24 mouse cellular contexts compared by ENCODE assay signal in the genomic region with DNA sequence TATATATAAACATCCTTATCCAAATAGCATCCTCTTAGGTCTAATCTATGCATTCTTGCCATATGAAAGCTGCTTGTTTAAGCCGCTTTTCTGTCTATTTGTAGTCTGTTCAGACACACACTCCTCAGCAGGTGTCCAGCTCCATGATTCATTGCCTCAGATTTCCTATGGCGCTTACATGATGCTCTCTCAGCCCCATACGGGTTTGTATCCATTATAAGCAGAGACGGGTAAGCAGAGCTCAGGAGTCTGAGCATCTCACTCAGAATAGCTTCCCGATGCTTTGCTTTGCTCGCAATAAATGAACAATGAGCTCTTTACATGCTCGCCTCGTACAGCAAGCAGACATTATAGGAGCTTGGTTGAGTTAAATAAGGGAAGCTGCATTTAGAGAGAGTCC.
DNase-seq lines count a peak whose midpoint lies in the region; ATAC-seq and TF ChIP-seq lines count a peak whose summit lies in the region.
"Had no signal": no experiment of that assay in that cellular context is flagged by ENCODE, and none has a peak within 500 bp of the region (broad histone marks: within the 10 kb centered on the region; RNA-seq: fewer than 3 reads in every experiment).

No protein-coding gene starts in this region.

- DNase-seq in neural tube, embryonic 11.5 days (ENCODE audit: low spot score): peak; percentile 25
- DNase-seq in neural tube, embryonic 10.5 days (ENCODE audit: extremely low spot score, low spot score): no peak
- peak; percentile 13 for DNase-seq in forebrain, postnatal 0 days
- DNase-seq in lung, postnatal 4 days: no peak
- DNase-seq: adrenal gland, postnatal 36 days; B cell, adult 2 months; cerebellum, adult 11-12 months; gastrocnemius, postnatal 14 days; heart, adult 11 months; kidney, postnatal 36 days; liver, embryonic 13.5 days; lung, adult 2 months; lung, postnatal 14 days; right cerebral cortex, postnatal 14 days; spleen, adult 18-20 months had no signal

- H3K27me3 ChIP-seq in forebrain, embryonic 13.5 days: no peaks in the 10 kb centered on the region
- H3K27me3 ChIP-seq in forebrain, embryonic 15.5 days: no peaks in the 10 kb centered on the region
- H3K27me3 ChIP-seq in neural tube, embryonic 11.5 days (ENCODE audit: control insufficient read depth, insufficient read depth, low read length): no peaks in the 10 kb centered on the region
- H3K27me3 ChIP-seq in forebrain, postnatal 0 days (ENCODE audit: insufficient read depth, low read length): no peaks in the 10 kb centered on the region
- H3K27me3 ChIP-seq in neural tube, embryonic 13.5 days: no peaks in the 10 kb centered on the region
- H3K27me3 ChIP-seq: CH12.LX; intestine, embryonic 15.5 days; limb, embryonic 13.5 days; liver, embryonic 13.5 days; Patski had no signal

- H3K36me3 ChIP-seq in forebrain, embryonic 13.5 days (ENCODE audit: poor library complexity, severe bottlenecking): no peaks in the 10 kb centered on the region
- H3K36me3 ChIP-seq in forebrain, embryonic 15.5 days: no peaks in the 10 kb centered on the region
- H3K36me3 ChIP-seq in neural tube, embryonic 11.5 days (ENCODE audit: control insufficient read depth, insufficient read depth, low read length): no peaks in the 10 kb centered on the region
- H3K36me3 ChIP-seq in forebrain, postnatal 0 days (ENCODE audit: insufficient read depth): no peaks in the 10 kb centered on the region
- no peaks in the 10 kb centered on the region for H3K36me3 ChIP-seq in neural tube, embryonic 13.5 days
- H3K36me3 ChIP-seq: G1E; intestine, embryonic 15.5 days; limb, embryonic 13.5 days; liver, embryonic 13.5 days had no signal

- no peaks in the 10 kb centered on the region for H3K9me3 ChIP-seq in forebrain, embryonic 13.5 days (replicated peaks)
- no peaks in the 10 kb centered on the region for H3K9me3 ChIP-seq in forebrain, embryonic 15.5 days
- H3K9me3 ChIP-seq in neural tube, embryonic 11.5 days (ENCODE audit: control insufficient read depth, low read length): no peaks in the 10 kb centered on the region
- no peaks in the 10 kb centered on the region for H3K9me3 ChIP-seq in forebrain, postnatal 0 days (ENCODE audit: low read length)
- H3K9me3 ChIP-seq in neural tube, embryonic 13.5 days: no peaks in the 10 kb centered on the region
- H3K9me3 ChIP-seq: G1E; intestine, embryonic 15.5 days; limb, embryonic 13.5 days; liver, embryonic 13.5 days had no signal

- H3K9ac ChIP-seq in forebrain, embryonic 13.5 days: no peak overlapping the region
- no peak overlapping the region for H3K9ac ChIP-seq in forebrain, embryonic 15.5 days (replicated peaks)
- no peak overlapping the region for H3K9ac ChIP-seq in neural tube, embryonic 11.5 days (ENCODE audit: low read length)
- no peak overlapping the region for H3K9ac ChIP-seq in forebrain, postnatal 0 days
- 0 out of 2 replicates have a peak overlapping the region, but pooled peaks have one; percentile 8 for H3K9ac ChIP-seq in neural tube, embryonic 13.5 days
- H3K9ac ChIP-seq: intestine, embryonic 15.5 days; limb, embryonic 13.5 days; liver, embryonic 13.5 days had no signal

- no peak overlapping the region; the same call in 1 of the 2 replicates for H3K27ac ChIP-seq in forebrain, embryonic 13.5 days
- H3K27ac ChIP-seq in forebrain, embryonic 15.5 days (replicated peaks): no peak overlapping the region
- H3K27ac ChIP-seq in neural tube, embryonic 11.5 days (ENCODE audit: low read depth, low read length): no peak overlapping the region
- no peak overlapping the region for H3K27ac ChIP-seq in forebrain, postnatal 0 days (ENCODE audit: low read depth, low read length)
- peak overlapping the region; percentile 54; the same call in 1 of the 2 replicates for H3K27ac ChIP-seq in neural tube, embryonic 13.5 days (replicated peaks)
- H3K27ac ChIP-seq: intestine, embryonic 15.5 days; limb, embryonic 13.5 days; liver, embryonic 13.5 days had no signal

- H3K4me2 ChIP-seq in forebrain, embryonic 13.5 days: no peak overlapping the region
- H3K4me2 ChIP-seq in forebrain, embryonic 15.5 days (replicated peaks): no peak overlapping the region
- no peak overlapping the region for H3K4me2 ChIP-seq in neural tube, embryonic 11.5 days (ENCODE audit: low read depth)
- no peak overlapping the region for H3K4me2 ChIP-seq in forebrain, postnatal 0 days (ENCODE audit: low read depth)
- peak overlapping the region; percentile 16 for H3K4me2 ChIP-seq in neural tube, embryonic 13.5 days
- H3K4me2 ChIP-seq: heart, embryonic 11.5 days; intestine, embryonic 15.5 days; limb, embryonic 13.5 days; liver, embryonic 13.5 days had no signal

- ATAC-seq in forebrain, embryonic 13.5 days: peak; percentile 30; the same call in 1 of the 2 replicates
- ATAC-seq in forebrain, embryonic 15.5 days (replicated peaks): no peak
- peak; percentile 76 for ATAC-seq in neural tube, embryonic 11.5 days (ENCODE audit: insufficient read depth, low FRiP score, low TSS enrichment)
- no peak for ATAC-seq in forebrain, postnatal 0 days
- ATAC-seq in neural tube, embryonic 13.5 days (ENCODE audit: low read depth): peak; percentile 53; the same call in 1 of the 2 replicates
- ATAC-seq: intestine, embryonic 15.5 days; Patski had no signal

- H3K4me1 ChIP-seq in forebrain, embryonic 13.5 days: peaks cover 7% of the 10 kb centered on the region
- peaks cover 7% of the 10 kb centered on the region for H3K4me1 ChIP-seq in forebrain, embryonic 15.5 days
- H3K4me1 ChIP-seq in neural tube, embryonic 11.5 days (ENCODE audit: control insufficient read depth, insufficient read depth, low read length): no peaks in the 10 kb centered on the region
- no peaks in the 10 kb centered on the region for H3K4me1 ChIP-seq in forebrain, postnatal 0 days (ENCODE audit: insufficient read depth)
- peaks cover 11% of the 10 kb centered on the region for H3K4me1 ChIP-seq in neural tube, embryonic 13.5 days (replicated peaks)
- H3K4me1 ChIP-seq: intestine, embryonic 15.5 days; limb, embryonic 13.5 days; liver, embryonic 13.5 days had no signal

- 27% methylated on average over 8 of the region's 8 CpGs for WGBS in forebrain, embryonic 13.5 days
- WGBS in forebrain, embryonic 15.5 days: 35% methylated on average over 8 of the region's 8 CpGs
- WGBS in neural tube, embryonic 11.5 days: 36% methylated on average over 8 of the region's 8 CpGs
- 32% methylated on average over 8 of the region's 8 CpGs for WGBS in forebrain, postnatal 0 days
- WGBS in neural tube, embryonic 13.5 days: 18% methylated on average over 8 of the region's 8 CpGs

- H3K4me3 ChIP-seq in forebrain, embryonic 13.5 days: no peak overlapping the region
- no peak overlapping the region for H3K4me3 ChIP-seq in forebrain, embryonic 15.5 days
- H3K4me3 ChIP-seq in neural tube, embryonic 11.5 days (ENCODE audit: low read depth, low read length): no peak overlapping the region
- no peak overlapping the region for H3K4me3 ChIP-seq in forebrain, postnatal 0 days (ENCODE audit: low read depth, low read length)
- no peak overlapping the region for H3K4me3 ChIP-seq in neural tube, embryonic 13.5 days
- H3K4me3 ChIP-seq: intestine, embryonic 15.5 days; limb, embryonic 13.5 days; liver, embryonic 13.5 days had no signal

- TF ChIP-seq CTCF in forebrain, postnatal 0 days (IDR thresholded peaks at IDR 0.05; ENCODE audit: low read depth): no peak

Comparison
In these comparisons a context has a peak if more than half of its experiments do, and no peak if none do; other contexts are left out.
1. ATAC-seq: peak in forebrain, embryonic 13.5 days (single experiment), neural tube, embryonic 11.5 days (single experiment) and neural tube, embryonic 13.5 days (single experiment); none in forebrain, embryonic 15.5 days (single experiment) and forebrain, postnatal 0 days (single experiment).
2. DNase-seq: peak in neural tube, embryonic 11.5 days (single experiment) and forebrain, postnatal 0 days (single experiment); none in neural tube, embryonic 10.5 days (single experiment) and lung, postnatal 4 days (0 of 2).